Mouse (Mus musculus): ENCODE data around the gene Slc5a10. TPM values are rescaled to one million over a fixed set of nuclear protein-coding genes. Genes with fewer than 3 reads are reported as not detected.

The Slc5a10 gene
- polyA plus RNA-seq (2012; rRNA removed) = 0.04 and 0.10 TPM in 2 replicates

DNA sequence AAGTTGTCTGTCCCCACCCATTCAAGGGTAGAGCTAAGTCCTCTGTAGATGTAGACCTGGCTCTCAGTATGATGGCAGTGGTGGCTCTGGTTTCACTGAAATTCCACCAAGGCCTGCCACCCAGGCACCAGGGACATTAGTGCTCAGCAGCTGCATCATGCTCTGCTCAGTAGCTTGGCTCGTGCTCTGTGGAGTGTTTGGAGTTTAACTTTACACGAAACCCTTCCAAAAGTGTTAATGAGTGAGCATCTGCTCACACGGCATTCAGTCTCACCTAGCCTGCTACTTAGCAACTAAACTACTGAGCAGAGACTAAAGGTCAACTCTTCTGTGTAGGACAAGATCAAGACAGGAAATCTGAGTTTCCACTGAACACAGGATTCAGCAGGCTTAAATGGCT, at the start of gene Slc5a10:
TSS of gene Slc5a10 (minus strand) at position 191 of the 400 bp plus-strand sequence.

DNA sequence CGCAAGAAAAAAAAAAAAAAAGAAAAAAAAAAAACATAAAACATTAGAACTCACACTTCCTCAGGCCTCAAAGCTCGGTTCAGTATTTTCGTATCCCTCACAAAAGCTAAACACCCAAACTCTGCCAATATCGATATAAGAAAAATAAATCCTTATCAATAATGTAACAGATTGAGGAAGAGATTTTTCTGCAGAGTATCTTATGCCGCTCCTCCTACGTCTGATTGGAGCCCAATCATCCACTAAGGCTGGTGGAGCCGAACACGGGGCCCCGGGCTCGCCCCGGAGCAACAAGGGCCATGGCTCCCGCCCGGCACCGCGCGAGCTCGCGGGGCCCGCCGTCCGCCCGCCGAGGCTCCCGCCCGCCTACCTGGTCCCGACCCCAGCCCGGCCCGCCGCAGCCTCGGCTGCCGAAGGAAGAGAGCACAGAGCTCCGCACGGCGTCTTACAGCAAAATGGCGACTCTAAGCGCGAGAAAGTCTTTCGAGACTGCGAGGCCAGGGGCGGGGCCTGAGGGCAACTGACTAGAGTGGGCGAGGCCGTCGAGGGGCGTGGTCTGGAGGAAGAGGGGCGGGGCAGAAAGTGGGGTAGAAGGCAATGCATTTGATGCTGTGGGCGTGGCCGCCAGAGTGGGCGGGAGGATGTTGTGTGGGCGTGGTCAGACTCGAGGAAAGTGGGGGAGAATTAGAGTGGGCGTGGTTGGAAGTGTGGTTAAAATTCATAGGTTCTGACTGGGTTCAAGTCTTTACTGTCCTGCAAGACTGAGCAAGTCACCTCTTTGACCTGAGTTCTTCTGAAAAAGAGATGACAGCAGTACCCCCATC, 41.2 kb upstream of the Slc5a10 start, which contains the start of gene Prpsap2:
TSS of gene Prpsap2 (minus strand) at position 505 of the 824 bp plus-strand sequence.

DNA sequence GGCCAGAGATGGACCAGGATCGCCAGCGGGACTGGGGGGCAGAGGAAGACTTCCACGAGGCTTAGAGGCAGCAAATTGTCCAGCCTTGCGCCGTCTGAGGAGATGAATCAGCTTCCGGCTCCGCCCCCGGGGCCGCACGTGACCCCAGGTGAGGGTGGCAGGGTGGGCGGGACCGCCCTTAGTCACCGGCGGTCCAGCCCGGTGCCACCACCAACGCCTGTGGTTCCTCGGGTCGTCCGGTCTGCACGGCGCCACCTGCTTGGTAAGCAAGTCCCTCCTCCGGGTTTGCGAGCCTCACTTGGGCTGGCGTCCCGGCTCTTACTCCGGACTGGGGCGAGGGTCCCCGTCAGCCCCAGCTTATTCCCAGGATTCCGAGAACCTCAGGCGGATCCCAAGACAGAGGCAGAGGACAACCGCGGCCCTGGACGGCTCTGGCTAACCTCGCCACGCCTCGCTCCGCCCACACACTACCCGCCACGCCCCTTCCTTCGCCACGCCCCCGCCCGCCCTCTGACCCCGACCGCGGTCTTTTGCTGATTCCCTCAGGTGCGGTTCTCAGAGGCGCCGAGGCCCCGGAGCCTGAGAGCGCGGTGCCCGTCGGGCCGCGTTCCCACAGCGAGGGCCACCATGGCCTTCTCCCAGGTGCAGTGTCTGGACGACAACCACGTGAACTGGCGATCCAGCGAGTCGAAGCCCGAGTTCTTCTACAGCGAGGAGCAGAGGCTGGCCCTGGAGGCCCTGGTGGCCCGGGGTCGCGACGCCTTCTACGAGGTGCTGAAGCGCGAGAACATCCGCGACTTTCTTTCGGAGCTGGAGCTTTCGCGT, 36.5 kb downstream of the Slc5a10 start, which contains the start of gene Fam83g:
TSS of gene Fam83g (plus strand) at position 185 of the 825 bp plus-strand sequence.

DNA sequence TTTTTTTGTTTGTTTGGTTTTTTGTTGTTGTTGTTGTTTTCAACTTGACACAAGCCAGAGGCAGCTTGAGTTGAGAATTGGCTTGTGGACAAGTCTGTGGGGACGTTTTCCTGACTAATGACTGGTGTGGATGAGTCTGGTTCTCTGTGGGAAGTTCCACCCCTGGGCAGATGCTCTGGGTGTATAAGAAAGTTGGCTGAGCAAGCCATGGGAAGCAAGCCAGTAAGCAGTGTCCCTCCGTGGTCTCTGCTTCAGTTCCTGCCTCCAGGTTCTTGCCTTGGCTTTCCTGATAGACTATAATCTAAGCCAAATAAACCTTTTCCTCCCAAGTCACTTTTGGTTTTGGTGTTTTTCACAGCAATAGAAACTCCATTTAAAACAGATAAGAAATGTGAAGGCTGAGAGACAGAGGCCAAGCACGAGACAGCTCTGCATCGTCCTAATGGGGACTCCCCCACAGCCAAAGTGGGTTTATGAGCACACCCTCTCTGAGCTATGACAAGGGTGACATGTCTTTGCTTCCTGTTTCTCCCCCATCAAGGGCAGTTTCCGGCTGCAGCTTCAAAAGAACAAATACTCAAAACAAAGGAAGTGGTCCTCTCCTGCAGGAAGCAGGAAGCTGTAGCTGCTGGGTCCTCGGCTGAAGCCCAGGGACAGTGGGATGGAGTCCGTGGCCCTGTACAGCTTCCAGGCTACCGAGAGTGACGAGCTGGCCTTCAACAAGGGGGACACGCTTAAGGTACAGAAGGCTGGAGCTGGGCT, 67.8 kb downstream of the Slc5a10 start, which contains the start of gene Grap:
TSS of gene Grap (plus strand) at position 580 of the 762 bp plus-strand sequence.

Other genes with a start within 250 kb of the Slc5a10 start
- 116 and 195 TPM in 2 replicates for gene Mfap4, start 235.4 kb downstream of the Slc5a10 start, polyA plus RNA-seq (2012; rRNA removed)
- gene Mapk7, start 226.4 kb downstream of the Slc5a10 start, polyA plus RNA-seq (2012; rRNA removed) = 114 and 118 TPM in 2 replicates
- 50.0 and 58.5 TPM in 2 replicates for gene B9d1, start 215.7 kb downstream of the Slc5a10 start, polyA plus RNA-seq (2012; rRNA removed)
- gene Epn2, start 141.1 kb downstream of the Slc5a10 start, polyA plus RNA-seq (2012; rRNA removed) = 54.7 and 58.4 TPM in 2 replicates
- gene Grap, start 67.6 kb downstream of the Slc5a10 start, polyA plus RNA-seq (2012; rRNA removed) = 4.3 and 5.0 TPM in 2 replicates
- gene Fam83g, start 36.7 kb downstream of the Slc5a10 start, polyA plus RNA-seq (2012; rRNA removed) = 0.27 and 0.56 TPM in 2 replicates
- 57.9 and 71.5 TPM in 2 replicates for gene Prpsap2, start 41.3 kb upstream of the Slc5a10 start, polyA plus RNA-seq (2012; rRNA removed)
- gene Ulk2, start 134.2 kb upstream of the Slc5a10 start, polyA plus RNA-seq (2012; rRNA removed) = 58.7 and 64.4 TPM in 2 replicates
- gene Akap10, start 209.4 kb upstream of the Slc5a10 start, polyA plus RNA-seq (2012; rRNA removed) = 15.6 and 15.7 TPM in 2 replicates
- 13.9 and 14.2 TPM in 2 replicates for gene Specc1, start 235.9 kb upstream of the Slc5a10 start, polyA plus RNA-seq (2012; rRNA removed)